Mouse (Mus musculus): ENCODE results near the gene Cttnbp2. TPM values are rescaled to one million over a fixed set of nuclear protein-coding genes. Genes with fewer than 3 reads are reported as not detected.

The Cttnbp2 gene
- polyA plus RNA-seq, 2 experiments = 21.3 to 33.9 TPM

- Histone ChIP-seq H3K9me3 (ENCODE audit: control insufficient read depth, low read length) (no peaks in the 10 kb centered on the region), H3K4me2 (replicated peaks; ENCODE audit: low read depth, low read length, severe bottlenecking) (no peak overlapping the region), H3K4me1 (ENCODE audit: control insufficient read depth, insufficient read depth, low read length) (no peaks in the 10 kb centered on the region), H3K36me3 (ENCODE audit: control insufficient read depth, insufficient read depth, low read length) (no peaks in the 10 kb centered on the region), H3K27ac (replicated peaks; ENCODE audit: low read depth, low read length) (no peak overlapping the region), H3K27me3 (ENCODE audit: control insufficient read depth, insufficient read depth, low read length) (no peaks in the 10 kb centered on the region), H3K9ac (ENCODE audit: low read depth, low read length, severe bottlenecking) (no peak overlapping the region), H3K4me3 (replicated peaks; ENCODE audit: low read length) (no peak overlapping the region)
- ATAC-seq (ENCODE audit: low FRiP score, low read depth) = no peak
- no peak for TF ChIP-seq POLR2A (IDR thresholded peaks at IDR 0.05; ENCODE audit: borderline replicate concordance, extremely low read depth, insufficient read depth, insufficient read length)
- DNase-seq (ENCODE audit: low spot score) = no peak
These were observed 176.3 kb downstream of the Cttnbp2 start for GRCm38 (mm10) chr6:18338307-18338706.

GRCm38 (mm10) chr6:18335393-18335792, 179.2 kb downstream of the Cttnbp2 start:
- ATAC-seq (ENCODE audit: low FRiP score, low read depth) = no peak
- Histone ChIP-seq H3K27ac (replicated peaks; ENCODE audit: low read depth, low read length) (no peak overlapping the region), H3K9ac (ENCODE audit: low read depth, low read length, severe bottlenecking) (no peak overlapping the region), H3K36me3 (ENCODE audit: control insufficient read depth, insufficient read depth, low read length) (no peaks in the 10 kb centered on the region), H3K27me3 (ENCODE audit: control insufficient read depth, insufficient read depth, low read length) (no peaks in the 10 kb centered on the region), H3K4me3 (replicated peaks; ENCODE audit: low read length) (no peak overlapping the region), H3K9me3 (ENCODE audit: control insufficient read depth, low read length) (no peaks in the 10 kb centered on the region), H3K4me1 (ENCODE audit: control insufficient read depth, insufficient read depth, low read length) (no peaks in the 10 kb centered on the region), H3K4me2 (replicated peaks; ENCODE audit: low read depth, low read length, severe bottlenecking) (no peak overlapping the region)
- no peak for DNase-seq (ENCODE audit: low spot score)
- no peak for TF ChIP-seq POLR2A (IDR thresholded peaks at IDR 0.05; ENCODE audit: borderline replicate concordance, extremely low read depth, insufficient read depth, insufficient read length)
- 79% methylated on average over 3 of the region's 3 CpGs for WGBS

GRCm38 (mm10) chr6:18322950-18323349, 191.7 kb downstream of the Cttnbp2 start:
- DNase-seq (ENCODE audit: low spot score) (no peak), ATAC-seq (ENCODE audit: low FRiP score, low read depth) (no peak)
- no peak overlapping the region for H3K4me3 ChIP-seq (replicated peaks; ENCODE audit: low read length)
- H3K27me3 ChIP-seq (ENCODE audit: control insufficient read depth, insufficient read depth, low read length) = no peaks in the 10 kb centered on the region
- H3K9me3 ChIP-seq (ENCODE audit: control insufficient read depth, low read length) = no peaks in the 10 kb centered on the region
- H3K27ac ChIP-seq (replicated peaks; ENCODE audit: low read depth, low read length) = no peak overlapping the region
- WGBS = 86% methylated on average over 1 of the region's 1 CpGs
- H3K4me1 ChIP-seq (ENCODE audit: control insufficient read depth, insufficient read depth, low read length) = no peaks in the 10 kb centered on the region
- H3K4me2 ChIP-seq (replicated peaks; ENCODE audit: low read depth, low read length, severe bottlenecking) = no peak overlapping the region
- no peak for TF ChIP-seq POLR2A (IDR thresholded peaks at IDR 0.05; ENCODE audit: borderline replicate concordance, extremely low read depth, insufficient read depth, insufficient read length)
- H3K36me3 ChIP-seq (ENCODE audit: control insufficient read depth, insufficient read depth, low read length) = no peaks in the 10 kb centered on the region
- no peak overlapping the region for H3K9ac ChIP-seq (ENCODE audit: low read depth, low read length, severe bottlenecking)

Small RNA genes within 50 kb of the gene (microRNA-seq; reads per million reads assigned to microRNA genes)
- gene Gm26233 = not detected
